Mouse (Mus musculus) embryonic fibroblast, embryonic 13.5 days (primary cell): Measurements from ENCODE around the gene Kif6.

ENCODE experiments used
- CTCF ChIP-seq: IDR thresholded peaks from 2 replicates; pipeline ENCODE4 v1.5.1; 2011; ENCODE audit warnings: mild to moderate bottlenecking, control low read depth, low read length, moderate library complexity, borderline replicate concordance; ENCODE audit not compliant: insufficient read depth
- POLR2A ChIP-seq: IDR thresholded peaks from 2 replicates; pipeline ENCODE4 v1.6.1; 2011; ENCODE audit warnings: low read depth, mild to moderate bottlenecking, control low read depth, low read length, moderate library complexity

DNA sequence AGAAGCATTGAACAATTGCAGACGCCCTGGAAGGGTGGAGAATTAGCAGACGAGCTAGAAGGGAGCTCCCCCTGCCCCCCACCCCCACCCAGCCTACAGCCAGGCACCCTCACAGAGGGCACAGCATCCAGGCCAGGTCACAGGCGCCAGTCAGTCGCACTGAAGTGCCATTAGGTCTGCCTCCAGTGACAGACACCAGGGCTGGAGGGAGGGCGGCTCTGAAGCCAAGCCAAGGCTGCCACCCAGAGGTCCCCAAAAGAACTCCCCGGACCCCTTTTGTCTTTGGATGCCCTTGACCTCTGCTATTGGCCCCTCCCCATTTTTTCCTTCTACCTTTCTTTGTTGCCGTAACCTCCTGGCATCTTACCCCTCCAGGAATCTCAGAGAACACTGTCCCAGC lies 274.7 kb downstream of the Kif6 start:
- TF ChIP-seq CTCF, result no peak
- no peak for TF ChIP-seq POLR2A
